Mouse (Mus musculus) mouse trophoblast stem cell (cell line): ENCODE measurements at regions not wholly inside any gene's neighbourhood (a gene's known extent, or its start where the extent isn't known, plus 50 kb on each side); places are given as distances from the start of the nearest gene placed in this dataset.

Source experiments
- in situ Hi-C, 2 experiments: fragments of 300-500 bp; cut with MseI, MboI; formaldehyde crosslinking; loops; 2 replicates in 1 of 2; 3 replicates in 1 of 2; pipeline ENCODE4 v1.15.1; 2025

GRCm38 (mm10) chr11:112690047-112690446 is 92.0 kb upstream of the Sox9 start:
- in situ Hi-C loops, result no loop called here

- in situ Hi-C loops, result no loop called here
Observed at GRCm38 (mm10) chr11:112706091-112706490, 75.9 kb upstream of the Sox9 start.

- in situ Hi-C loops, result no loop called here
Observed at GRCm38 (mm10) chr11:112708119-112708730, 73.8 kb upstream of the Sox9 start.

GRCm38 (mm10) chr11:112711656-112712055 is 70.4 kb upstream of the Sox9 start:
- in situ Hi-C loops, result no loop called here

GRCm38 (mm10) chr11:112718547-112718946 is 63.5 kb upstream of the Sox9 start:
- in situ Hi-C loops, result no loop called here

GRCm38 (mm10) chr11:112720652-112721051 is 61.4 kb upstream of the Sox9 start:
- in situ Hi-C loops, result no loop called here

- in situ Hi-C loops, result no loop called here
Observed at GRCm38 (mm10) chr11:112722936-112723335, 59.1 kb upstream of the Sox9 start.

- in situ Hi-C loops, result no loop called here
Observed at GRCm38 (mm10) chr11:112728154-112728952, 53.7 kb upstream of the Sox9 start.
